Mouse (Mus musculus): Measurements from ENCODE around the gene 5031439G07Rik. TPM values are rescaled to one million over a fixed set of nuclear protein-coding genes. Genes with fewer than 3 reads are reported as not detected.

Gene 5031439G07Rik
- polyA plus RNA-seq, 1 experiment, result 15.9 TPM

DNA sequence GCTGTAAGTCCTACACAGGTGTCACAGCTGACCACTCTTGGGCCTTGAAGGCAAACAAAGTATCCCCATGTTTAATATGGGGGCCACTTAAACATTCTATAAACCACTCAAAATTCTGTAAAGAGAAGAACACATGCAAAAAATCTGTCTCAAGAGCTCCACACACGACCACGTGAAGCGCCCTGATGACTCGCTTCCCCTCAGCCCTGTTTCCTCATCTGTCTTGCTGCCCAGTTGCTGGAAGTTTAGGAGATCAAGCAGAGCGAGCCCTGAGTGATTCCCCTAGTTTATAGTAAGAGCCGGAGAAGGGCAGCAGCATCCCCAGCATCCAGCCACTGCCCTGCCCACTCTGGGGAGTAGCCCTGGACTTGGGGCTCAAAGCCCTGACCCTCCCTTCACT is 28.5 kb downstream of the 5031439G07Rik start:
- Histone ChIP-seq H3K4me3 (ENCODE audit: control insufficient read depth, insufficient read depth, low read length) (no peak overlapping the region), H3K27me3 (ENCODE audit: control insufficient read depth, insufficient read depth, low read length) (no peaks in the 10 kb centered on the region), H3K36me3 (ENCODE audit: control insufficient read depth, insufficient read depth, low read length) (no peaks in the 10 kb centered on the region), H3K4me1 (replicated peaks; ENCODE audit: control insufficient read depth, insufficient read depth, low read length) (peaks cover 3% of the 10 kb centered on the region), H3K27ac (ENCODE audit: control insufficient read depth, insufficient read depth, low read length) (no peak overlapping the region)
- TF ChIP-seq POLR2A (IDR thresholded peaks at IDR 0.05; ENCODE audit: control insufficient read depth, extremely low read depth, insufficient read depth, low read length, poor library complexity), result no peak
- TF ChIP-seq CTCF (IDR thresholded peaks at IDR 0.05; ENCODE audit: borderline replicate concordance, control insufficient read depth, extremely low read depth, insufficient read depth, low read length, poor library complexity), result no peak
- no peak for DNase-seq
- 88% methylated on average over 6 of the region's 6 CpGs for WGBS

DNA sequence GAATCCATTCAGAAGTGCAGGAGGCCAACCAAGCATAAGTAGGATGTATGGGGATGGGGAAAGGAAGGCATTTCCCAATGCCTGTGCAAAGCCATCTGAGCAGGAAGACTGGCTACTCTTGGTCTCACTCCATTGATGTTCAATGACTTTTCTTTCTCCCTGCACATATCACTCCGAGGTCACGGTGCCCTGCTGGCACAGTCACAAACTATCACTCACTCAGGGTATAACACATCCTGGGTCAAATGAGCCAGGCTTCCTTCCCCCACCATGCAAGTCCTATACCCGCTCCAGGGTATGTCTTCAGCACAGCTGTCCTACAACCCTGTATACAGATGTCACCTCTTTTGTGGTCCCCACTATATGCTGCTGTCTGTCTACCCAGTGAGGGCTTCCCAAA is 30.0 kb downstream of the 5031439G07Rik start:
- Histone ChIP-seq H3K27me3 (ENCODE audit: control insufficient read depth, insufficient read depth, low read length) (no peaks in the 10 kb centered on the region), H3K4me3 (ENCODE audit: control insufficient read depth, insufficient read depth, low read length) (no peak overlapping the region), H3K36me3 (ENCODE audit: control insufficient read depth, insufficient read depth, low read length) (no peaks in the 10 kb centered on the region), H3K4me1 (replicated peaks; ENCODE audit: control insufficient read depth, insufficient read depth, low read length) (no peaks in the 10 kb centered on the region), H3K27ac (ENCODE audit: control insufficient read depth, insufficient read depth, low read length) (no peak overlapping the region)
- TF ChIP-seq POLR2A (IDR thresholded peaks at IDR 0.05; ENCODE audit: control insufficient read depth, extremely low read depth, insufficient read depth, low read length, poor library complexity), result no peak
- TF ChIP-seq CTCF (IDR thresholded peaks at IDR 0.05; ENCODE audit: borderline replicate concordance, control insufficient read depth, extremely low read depth, insufficient read depth, low read length, poor library complexity), result no peak
- WGBS, result 91% methylated on average over 3 of the region's 3 CpGs
- DNase-seq, result no peak

DNA sequence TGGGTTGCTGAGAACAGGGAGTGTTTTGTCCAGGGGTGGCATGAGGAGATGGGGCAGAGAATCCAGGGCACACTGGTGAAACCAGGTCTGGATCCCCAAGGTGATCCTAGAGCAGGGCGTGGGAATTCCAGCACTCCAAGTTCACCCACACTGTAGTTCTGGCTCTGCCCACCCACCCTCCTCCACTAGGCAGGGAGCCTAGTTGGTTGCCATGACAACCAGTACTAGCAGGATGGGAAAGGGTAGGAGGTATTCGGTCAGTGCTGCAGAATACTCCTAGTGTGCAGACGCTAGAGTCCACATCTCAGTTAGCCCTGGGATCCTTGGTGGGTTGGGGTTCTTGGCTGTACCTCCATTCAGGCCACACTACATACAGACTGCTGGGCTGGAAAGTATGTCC is 30.5 kb downstream of the 5031439G07Rik start:
- DNase-seq, result no peak
- TF ChIP-seq CTCF (IDR thresholded peaks at IDR 0.05; ENCODE audit: borderline replicate concordance, control insufficient read depth, extremely low read depth, insufficient read depth, low read length, poor library complexity) (no peak), POLR2A (IDR thresholded peaks at IDR 0.05; ENCODE audit: control insufficient read depth, extremely low read depth, insufficient read depth, low read length, poor library complexity) (no peak)
- H3K36me3 ChIP-seq (ENCODE audit: control insufficient read depth, insufficient read depth, low read length), result no peaks in the 10 kb centered on the region
- no peak overlapping the region for H3K4me3 ChIP-seq (ENCODE audit: control insufficient read depth, insufficient read depth, low read length)
- no peaks in the 10 kb centered on the region for H3K27me3 ChIP-seq (ENCODE audit: control insufficient read depth, insufficient read depth, low read length)
- 96% methylated on average over 3 of the region's 3 CpGs for WGBS
- H3K4me1 ChIP-seq (replicated peaks; ENCODE audit: control insufficient read depth, insufficient read depth, low read length), result no peaks in the 10 kb centered on the region
- no peak overlapping the region for H3K27ac ChIP-seq (ENCODE audit: control insufficient read depth, insufficient read depth, low read length)

DNA sequence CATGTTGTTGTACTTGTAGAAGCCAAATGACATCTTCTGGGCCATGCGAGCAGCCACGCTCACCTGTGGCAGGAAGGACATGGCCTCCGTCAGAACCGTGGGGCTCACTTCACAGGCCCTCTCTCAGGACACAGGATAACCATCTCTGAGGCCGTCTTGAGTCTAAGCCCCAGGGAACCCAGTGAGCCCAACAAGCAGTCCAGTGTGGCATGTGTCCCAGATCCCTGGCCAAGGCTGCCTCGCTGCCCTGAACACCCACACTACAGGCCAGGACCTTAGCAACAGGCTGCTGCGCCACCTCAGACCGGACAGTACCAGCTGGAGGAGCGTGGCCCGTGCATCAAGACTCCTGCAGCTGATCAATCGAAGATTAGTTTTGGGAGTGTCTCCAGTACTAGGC is 35.1 kb downstream of the 5031439G07Rik start:
- Histone ChIP-seq H3K4me1 (replicated peaks; ENCODE audit: control insufficient read depth, insufficient read depth, low read length) (no peaks in the 10 kb centered on the region), H3K27ac (ENCODE audit: control insufficient read depth, insufficient read depth, low read length) (no peak overlapping the region), H3K27me3 (ENCODE audit: control insufficient read depth, insufficient read depth, low read length) (no peaks in the 10 kb centered on the region), H3K36me3 (ENCODE audit: control insufficient read depth, insufficient read depth, low read length) (no peaks in the 10 kb centered on the region), H3K4me3 (ENCODE audit: control insufficient read depth, insufficient read depth, low read length) (no peak overlapping the region)
- TF ChIP-seq CTCF (IDR thresholded peaks at IDR 0.05; ENCODE audit: borderline replicate concordance, control insufficient read depth, extremely low read depth, insufficient read depth, low read length, poor library complexity), result no peak
- TF ChIP-seq POLR2A (IDR thresholded peaks at IDR 0.05; ENCODE audit: control insufficient read depth, extremely low read depth, insufficient read depth, low read length, poor library complexity), result no peak
- DNase-seq, result no peak
- WGBS, result 97% methylated on average over 11 of the region's 11 CpGs

DNA sequence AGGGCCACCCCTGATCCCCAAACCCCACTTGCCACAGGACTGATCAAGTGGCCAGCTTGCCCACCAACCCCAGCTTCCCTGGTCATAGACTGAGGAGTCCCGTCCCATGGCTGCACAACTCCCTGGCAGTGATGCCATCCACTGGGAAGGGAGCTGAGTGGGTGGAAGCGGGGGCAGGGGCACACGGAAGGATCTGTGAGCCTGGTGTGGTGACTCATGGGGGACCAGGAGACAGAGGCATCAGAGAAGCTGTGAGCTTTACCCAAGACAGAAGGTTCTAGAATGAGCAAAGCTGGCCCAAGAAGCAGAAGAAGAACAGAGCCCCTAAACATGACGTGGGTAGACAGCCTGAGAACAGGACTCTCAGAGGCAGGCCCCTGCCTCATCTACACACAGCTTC is 38.3 kb downstream of the 5031439G07Rik start:
- 95% methylated on average over 4 of the region's 4 CpGs for WGBS
- Histone ChIP-seq H3K27ac (ENCODE audit: control insufficient read depth, insufficient read depth, low read length) (no peak overlapping the region), H3K4me3 (ENCODE audit: control insufficient read depth, insufficient read depth, low read length) (no peak overlapping the region), H3K36me3 (ENCODE audit: control insufficient read depth, insufficient read depth, low read length) (no peaks in the 10 kb centered on the region), H3K27me3 (ENCODE audit: control insufficient read depth, insufficient read depth, low read length) (no peaks in the 10 kb centered on the region), H3K4me1 (replicated peaks; ENCODE audit: control insufficient read depth, insufficient read depth, low read length) (no peaks in the 10 kb centered on the region)
- TF ChIP-seq POLR2A (IDR thresholded peaks at IDR 0.05; ENCODE audit: control insufficient read depth, extremely low read depth, insufficient read depth, low read length, poor library complexity) (no peak), CTCF (IDR thresholded peaks at IDR 0.05; ENCODE audit: borderline replicate concordance, control insufficient read depth, extremely low read depth, insufficient read depth, low read length, poor library complexity) (no peak)
- DNase-seq, result no peak

DNA sequence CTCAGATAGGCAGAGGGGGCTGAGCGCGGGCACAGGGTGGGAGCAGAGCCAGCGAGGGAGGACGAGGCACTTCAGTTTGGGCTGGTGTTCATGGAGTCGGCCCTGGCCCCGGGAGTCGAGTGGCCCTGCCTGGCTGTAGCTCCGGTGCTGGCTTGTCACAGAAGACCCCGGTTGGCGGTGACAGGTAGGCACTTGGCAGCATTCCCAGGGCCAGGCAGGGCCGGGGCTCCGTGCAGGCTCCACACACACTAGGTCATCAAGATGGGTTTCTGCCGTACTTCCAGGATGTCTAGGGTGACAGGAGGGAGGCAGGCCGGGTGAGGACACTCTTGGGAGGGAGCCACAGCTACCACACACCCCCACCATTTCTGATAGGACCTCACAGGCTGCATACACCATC is 39.4 kb downstream of the 5031439G07Rik start:
- TF ChIP-seq POLR2A (IDR thresholded peaks at IDR 0.05; ENCODE audit: control insufficient read depth, extremely low read depth, insufficient read depth, low read length, poor library complexity), result no peak
- TF ChIP-seq CTCF (IDR thresholded peaks at IDR 0.05; ENCODE audit: borderline replicate concordance, control insufficient read depth, extremely low read depth, insufficient read depth, low read length, poor library complexity), result no peak
- no peaks in the 10 kb centered on the region for H3K36me3 ChIP-seq (ENCODE audit: control insufficient read depth, insufficient read depth, low read length)
- H3K4me3 ChIP-seq (ENCODE audit: control insufficient read depth, insufficient read depth, low read length), result no peak overlapping the region
- no peaks in the 10 kb centered on the region for H3K27me3 ChIP-seq (ENCODE audit: control insufficient read depth, insufficient read depth, low read length)
- H3K4me1 ChIP-seq (replicated peaks; ENCODE audit: control insufficient read depth, insufficient read depth, low read length), result no peaks in the 10 kb centered on the region
- DNase-seq, result no peak
- 95% methylated on average over 14 of the region's 14 CpGs for WGBS
- no peak overlapping the region for H3K27ac ChIP-seq (ENCODE audit: control insufficient read depth, insufficient read depth, low read length)

DNA sequence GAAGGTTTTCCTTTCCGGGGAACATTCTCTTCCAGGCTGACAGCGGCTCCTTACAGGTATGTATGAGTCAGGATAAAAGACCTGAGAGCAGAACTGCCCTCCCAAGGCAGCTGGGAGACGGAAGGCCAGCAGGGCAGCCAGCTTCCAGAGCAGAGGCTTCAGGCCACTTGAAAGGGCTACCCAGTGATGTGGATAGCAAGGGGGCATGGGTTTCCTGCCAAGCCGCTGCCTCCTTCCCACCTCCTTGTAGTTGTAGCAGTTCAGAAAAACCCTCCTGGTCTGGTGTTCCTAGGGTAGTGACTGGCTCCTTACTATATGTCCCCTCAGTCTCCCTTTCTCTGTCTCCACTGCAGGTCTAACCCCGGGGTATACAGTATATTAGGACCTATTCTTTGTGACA is 44.0 kb downstream of the 5031439G07Rik start:
- Histone ChIP-seq H3K27ac (ENCODE audit: control insufficient read depth, insufficient read depth, low read length) (no peak overlapping the region), H3K27me3 (ENCODE audit: control insufficient read depth, insufficient read depth, low read length) (no peaks in the 10 kb centered on the region), H3K36me3 (ENCODE audit: control insufficient read depth, insufficient read depth, low read length) (peaks cover 24% of the 10 kb centered on the region), H3K4me1 (replicated peaks; ENCODE audit: control insufficient read depth, insufficient read depth, low read length) (no peaks in the 10 kb centered on the region), H3K4me3 (ENCODE audit: control insufficient read depth, insufficient read depth, low read length) (no peak overlapping the region)
- no peak for DNase-seq
- no peak for TF ChIP-seq POLR2A (IDR thresholded peaks at IDR 0.05; ENCODE audit: control insufficient read depth, extremely low read depth, insufficient read depth, low read length, poor library complexity)
- WGBS, result 94% methylated on average over 5 of the region's 5 CpGs
